Mouse (Mus musculus) heart, adult 11 months (tissue): ENCODE measurements around the gene Gm21891.
"Not testable (repeated sequence)": the region's sequence is repeated elsewhere in the genome, so short reads cannot be mapped to it uniquely, and the experiment has no call there.

Experiments
- DNase-seq: peaks from one replicate; pipeline ENCODE4 v3.0.0; 2022

Gene Gm21891

GRCm38 (mm10) chrY:13133392-13133791, at the start of gene Gm21891:
Gm21891 (minus strand) TSS chrY:13133492.
- DNase-seq = not testable (repeated sequence)

GRCm38 (mm10) chrY:13161668-13162067, 28.4 kb upstream of the Gm21891 start, which contains the start of gene Gm21425:
Gm21425 (plus strand) TSS chrY:13161968.
- not testable (repeated sequence) for DNase-seq
